Mouse (Mus musculus) E14TG2a.4 (cell line): ENCODE measurements around the gene 2510009E07Rik.

Experiments
- CTCF ChIP-seq: conservative IDR thresholded peaks from 2 replicates; pipeline ENCODE4 v1.5.1; 2014; ENCODE audit warnings: low read length
- NANOG ChIP-seq: IDR thresholded peaks from 2 replicates; pipeline ENCODE4 v1.6.1; 2014; ENCODE audit warnings: borderline replicate concordance, low read length, mixed read lengths

GRCm38 (mm10) chr16:21608176-21608865 lies 86.1 kb downstream of the 2510009E07Rik start:
- no peak for TF ChIP-seq CTCF
- no peak for TF ChIP-seq NANOG
